Mouse (Mus musculus): ENCODE data around the gene Man1a. TPM values are rescaled to one million over a fixed set of nuclear protein-coding genes. Genes with fewer than 3 reads are reported as not detected.

Man1a gene
- polyA plus RNA-seq (2012; rRNA removed): 35.7 and 54.1 TPM in 2 replicates

GRCm38 (mm10) chr10:54076420-54076819, at the start of gene Man1a:
Man1a (minus strand) TSS chr10:54076609.
- 10% methylated on average over 4 of the region's 4 CpGs for WGBS
- DNase-seq (ENCODE audit: low read depth in 1 of 2, low spot score in 2 of 2): no peak
- TF ChIP-seq POLR2A (IDR thresholded peaks at IDR 0.05; ENCODE audit: low read depth, low read length) (no peak), CTCF (IDR thresholded peaks at IDR 0.05; ENCODE audit: extremely low read depth, insufficient read depth, insufficient read length, insufficient replicate concordance) (no peak)

GRCm38 (mm10) chr10:54121816-54122215, 45.4 kb upstream of the Man1a start:
- H3K4me3 ChIP-seq (ENCODE audit: extremely low read depth, insufficient read depth, insufficient read length): no peak overlapping the region
- TF ChIP-seq POLR2A (IDR thresholded peaks at IDR 0.05; ENCODE audit: low read depth, low read length) (no peak), CTCF (IDR thresholded peaks at IDR 0.05; ENCODE audit: extremely low read depth, insufficient read depth, insufficient read length, insufficient replicate concordance) (no peak)
- peaks cover 15% of the 10 kb centered on the region for H3K4me1 ChIP-seq (ENCODE audit: control insufficient read depth, insufficient read depth, insufficient read length)
- peak overlapping the region; percentile 22; the same call in 1 of the 2 replicates for H3K27ac ChIP-seq (ENCODE audit: insufficient read depth, low read length)
- H3K27me3 ChIP-seq (ENCODE audit: control insufficient read depth, insufficient read depth, low read length): no peaks in the 10 kb centered on the region
- WGBS: 42% methylated on average over 4 of the region's 4 CpGs
- no peaks in the 10 kb centered on the region for H3K36me3 ChIP-seq (ENCODE audit: control insufficient read depth, insufficient read depth, low read length)
- peak in 1 of 2 experiments; percentile 13 for DNase-seq (ENCODE audit: low read depth in 1 of 2, low spot score in 2 of 2)

More at GRCm38 (mm10) chr10:54076420-54076819, at the start of gene Man1a:
- peaks cover 5% of the 10 kb centered on the region; the same call in 1 of the 2 replicates for H3K36me3 ChIP-seq (ENCODE audit: control insufficient read depth, insufficient read depth, low read length)
- no peaks in the 10 kb centered on the region for H3K27me3 ChIP-seq (ENCODE audit: control insufficient read depth, insufficient read depth, low read length)
- H3K4me3 ChIP-seq (ENCODE audit: extremely low read depth, insufficient read depth, insufficient read length): peak within 1 kb of the TSS; percentile 95
- H3K4me1 ChIP-seq (ENCODE audit: control insufficient read depth, insufficient read depth, insufficient read length): peaks cover 3% of the 10 kb centered on the region
- peak within 1 kb of the TSS; percentile 93 for H3K27ac ChIP-seq (ENCODE audit: insufficient read depth, low read length)

GRCm38 (mm10) chr10:54120375-54120774, 44.0 kb upstream of the Man1a start:
- no peaks in the 10 kb centered on the region for H3K27me3 ChIP-seq (ENCODE audit: control insufficient read depth, insufficient read depth, low read length)
- H3K4me1 ChIP-seq (ENCODE audit: control insufficient read depth, insufficient read depth, insufficient read length): peaks cover 15% of the 10 kb centered on the region
- TF ChIP-seq POLR2A (IDR thresholded peaks at IDR 0.05; ENCODE audit: low read depth, low read length) (no peak), CTCF (IDR thresholded peaks at IDR 0.05; ENCODE audit: extremely low read depth, insufficient read depth, insufficient read length, insufficient replicate concordance) (no peak)
- H3K4me3 ChIP-seq (ENCODE audit: extremely low read depth, insufficient read depth, insufficient read length): no peak overlapping the region
- 79% methylated on average over 2 of the region's 2 CpGs for WGBS
- no peak for DNase-seq (ENCODE audit: low read depth in 1 of 2, low spot score in 2 of 2)
- no peaks in the 10 kb centered on the region for H3K36me3 ChIP-seq (ENCODE audit: control insufficient read depth, insufficient read depth, low read length)
- peak overlapping the region; percentile 21; the same call in 1 of the 2 replicates for H3K27ac ChIP-seq (ENCODE audit: insufficient read depth, low read length)

GRCm38 (mm10) chr10:54119303-54119702, 42.9 kb upstream of the Man1a start:
- TF ChIP-seq CTCF (IDR thresholded peaks at IDR 0.05; ENCODE audit: extremely low read depth, insufficient read depth, insufficient read length, insufficient replicate concordance) (no peak), POLR2A (IDR thresholded peaks at IDR 0.05; ENCODE audit: low read depth, low read length) (no peak)
- Histone ChIP-seq H3K36me3 (ENCODE audit: control insufficient read depth, insufficient read depth, low read length) (no peaks in the 10 kb centered on the region), H3K4me3 (ENCODE audit: extremely low read depth, insufficient read depth, insufficient read length) (no peak overlapping the region), H3K27me3 (ENCODE audit: control insufficient read depth, insufficient read depth, low read length) (no peaks in the 10 kb centered on the region), H3K4me1 (ENCODE audit: control insufficient read depth, insufficient read depth, insufficient read length) (peaks cover 15% of the 10 kb centered on the region), H3K27ac (ENCODE audit: insufficient read depth, low read length) (peak overlapping the region; percentile 74)
- peak; percentile 20 to 77 for DNase-seq (ENCODE audit: low read depth in 1 of 2, low spot score in 2 of 2)
- 17% methylated on average over 2 of the region's 2 CpGs for WGBS

GRCm38 (mm10) chr10:54118223-54118912, 42.0 kb upstream of the Man1a start:
- DNase-seq (ENCODE audit: low read depth in 1 of 2, low spot score in 2 of 2): no peak
- Histone ChIP-seq H3K4me1 (ENCODE audit: control insufficient read depth, insufficient read depth, insufficient read length) (peaks cover 15% of the 10 kb centered on the region), H3K4me3 (ENCODE audit: extremely low read depth, insufficient read depth, insufficient read length) (no peak overlapping the region), H3K27me3 (ENCODE audit: control insufficient read depth, insufficient read depth, low read length) (no peaks in the 10 kb centered on the region), H3K27ac (ENCODE audit: insufficient read depth, low read length) (peak overlapping the region; percentile 39; the same call in 1 of the 2 replicates), H3K36me3 (ENCODE audit: control insufficient read depth, insufficient read depth, low read length) (no peaks in the 10 kb centered on the region)
- WGBS: 46% methylated on average over 4 of the region's 4 CpGs
- no peak for TF ChIP-seq CTCF (IDR thresholded peaks at IDR 0.05; ENCODE audit: extremely low read depth, insufficient read depth, insufficient read length, insufficient replicate concordance)
- no peak for TF ChIP-seq POLR2A (IDR thresholded peaks at IDR 0.05; ENCODE audit: low read depth, low read length)

- no peak overlapping the region for H3K4me3 ChIP-seq (ENCODE audit: extremely low read depth, insufficient read depth, insufficient read length)
- DNase-seq (ENCODE audit: low read depth in 1 of 2, low spot score in 2 of 2): peak; percentile 55 to 86
- WGBS: 1% methylated on average over 4 of the region's 4 CpGs
- H3K27ac ChIP-seq (ENCODE audit: insufficient read depth, low read length): no peak overlapping the region
- no peak for TF ChIP-seq CTCF (IDR thresholded peaks at IDR 0.05; ENCODE audit: extremely low read depth, insufficient read depth, insufficient read length, insufficient replicate concordance)
- no peak for TF ChIP-seq POLR2A (IDR thresholded peaks at IDR 0.05; ENCODE audit: low read depth, low read length)
- peaks cover 15% of the 10 kb centered on the region for H3K4me1 ChIP-seq (ENCODE audit: control insufficient read depth, insufficient read depth, insufficient read length)
- no peaks in the 10 kb centered on the region for H3K27me3 ChIP-seq (ENCODE audit: control insufficient read depth, insufficient read depth, low read length)
- H3K36me3 ChIP-seq (ENCODE audit: control insufficient read depth, insufficient read depth, low read length): no peaks in the 10 kb centered on the region
Observed at GRCm38 (mm10) chr10:54117763-54118162, 41.4 kb upstream of the Man1a start.

GRCm38 (mm10) chr10:54103671-54104070, 27.3 kb upstream of the Man1a start:
- Histone ChIP-seq H3K4me1 (ENCODE audit: control insufficient read depth, insufficient read depth, insufficient read length) (no peaks in the 10 kb centered on the region), H3K27ac (ENCODE audit: insufficient read depth, low read length) (no peak overlapping the region), H3K27me3 (ENCODE audit: control insufficient read depth, insufficient read depth, low read length) (no peaks in the 10 kb centered on the region), H3K4me3 (ENCODE audit: extremely low read depth, insufficient read depth, insufficient read length) (no peak overlapping the region), H3K36me3 (ENCODE audit: control insufficient read depth, insufficient read depth, low read length) (no peaks in the 10 kb centered on the region)
- TF ChIP-seq POLR2A (IDR thresholded peaks at IDR 0.05; ENCODE audit: low read depth, low read length) (no peak), CTCF (IDR thresholded peaks at IDR 0.05; ENCODE audit: extremely low read depth, insufficient read depth, insufficient read length, insufficient replicate concordance) (no peak)
- 94% methylated on average over 4 of the region's 4 CpGs for WGBS
- DNase-seq (ENCODE audit: low read depth in 1 of 2, low spot score in 2 of 2): no peak

Data from spleen, adult 2 months (tissue).